Mouse (Mus musculus) hindbrain, embryonic 10.5 days (tissue): ENCODE results near the gene Snx33. TPM values are rescaled to one million over a fixed set of nuclear protein-coding genes. Genes with fewer than 3 reads are reported as not detected.

Experiments used
- polyA plus RNA-seq: library from polyadenylated mRNA; unstranded; fragments of >200 nt; fragmentation: Nextera tagmentation; extraction: Ambion mirVana; gene quantifications from 2 replicates; pipeline ENCODE4 v1.2.1, GENCODE M21; 2016

Gene Snx33
- polyA plus RNA-seq, 1 experiment from 2014 or later, result 6.7 TPM

Other genes with a start within 250 kb of the Snx33 start
- 5.1 and 9.9 TPM in 2 replicates for gene Lingo1, start 131.9 kb downstream of the Snx33 start, polyA plus RNA-seq
- gene Odf3l1, start 63.7 kb downstream of the Snx33 start, polyA plus RNA-seq, result 0.14 TPM in 1 of 2 replicates, not detected in the other
- gene Cspg4, start 63.3 kb downstream of the Snx33 start, polyA plus RNA-seq, result 1.9 and 2.0 TPM in 2 replicates
- 66.8 and 67.9 TPM in 2 replicates for gene Imp3, start 9.1 kb upstream of the Snx33 start, polyA plus RNA-seq
- 28.4 and 28.6 TPM in 2 replicates for gene Snupn, start 22.5 kb upstream of the Snx33 start, polyA plus RNA-seq
- 20.5 and 21.4 TPM in 2 replicates for gene Ptpn9, start 66.6 kb upstream of the Snx33 start, polyA plus RNA-seq
- gene Sin3a, start 143.7 kb upstream of the Snx33 start, polyA plus RNA-seq, result 46.7 and 51.0 TPM in 2 replicates
- gene Man2c1, start 202.3 kb upstream of the Snx33 start, polyA plus RNA-seq, result 58.7 and 62.5 TPM in 2 replicates
- gene Neil1, start 219.9 kb upstream of the Snx33 start, polyA plus RNA-seq, result 6.3 and 8.0 TPM in 2 replicates
- 110 and 134 TPM in 2 replicates for gene Commd4, start 230.0 kb upstream of the Snx33 start, polyA plus RNA-seq